7 mouse cellular contexts compared by ENCODE assay signal in genomic region chr6:56923726-56924707, GRCm38 (mm10). TPM values are rescaled to one million over a fixed set of nuclear protein-coding genes. Genes with fewer than 3 reads are reported as not detected.
A peak's percentile ranks its signal among the peaks of the same experiment; 100 is the strongest.
DNase-seq lines count a peak whose midpoint lies in the region; ATAC-seq lines count a peak whose summit lies in the region.

TSS of gene Nt5c3 (minus strand) at chr6:56923932.
TSS of gene Vmn1r4 (plus strand) at chr6:56924015.

- H3K27ac ChIP-seq in intestine, embryonic 16.5 days (ENCODE audit: low read length): peak within 1 kb of the TSS; percentile 84
- peak within 1 kb of the TSS; percentile 2; the same call in 1 of the 2 replicates for H3K27ac ChIP-seq in midbrain, embryonic 11.5 days (ENCODE audit: low read depth, low read length)

- H3K36me3 ChIP-seq in intestine, embryonic 16.5 days (ENCODE audit: control insufficient read depth, insufficient read depth, low read length): no peaks in the 10 kb centered on the region
- H3K36me3 ChIP-seq in midbrain, embryonic 11.5 days (ENCODE audit: control insufficient read depth, insufficient read depth, low read length): no peaks in the 10 kb centered on the region

- intact Hi-C loops in left cerebral cortex, postnatal 36 days (cut with DNase I): loop anchor here (5.0 to 10.0 kb wide), 3 partner anchors 127 to 771 kb away; partner anchors contain the start of genes Kbtbd2, Ppm1k and Pyurf

- H3K27me3 ChIP-seq in intestine, embryonic 16.5 days (replicated peaks; ENCODE audit: control insufficient read depth, insufficient read depth, low read length): no peaks in the 10 kb centered on the region
- no peaks in the 10 kb centered on the region for H3K27me3 ChIP-seq in midbrain, embryonic 11.5 days (ENCODE audit: control insufficient read depth, insufficient read depth, low read length)

- 3% methylated on average over 64 of the region's 64 CpGs for WGBS in intestine, embryonic 16.5 days
- 5% methylated on average over 63 of the region's 64 CpGs for WGBS in midbrain, embryonic 11.5 days

- H3K9ac ChIP-seq in intestine, embryonic 16.5 days (ENCODE audit: low read depth, low read length): peak within 1 kb of the TSS; percentile 81
- H3K9ac ChIP-seq in midbrain, embryonic 11.5 days (ENCODE audit: low read length): peak within 1 kb of the TSS; percentile 77

- peaks cover 13% of the 10 kb centered on the region for H3K4me1 ChIP-seq in intestine, embryonic 16.5 days (ENCODE audit: control insufficient read depth, insufficient read depth, low read length)
- no peaks in the 10 kb centered on the region for H3K4me1 ChIP-seq in midbrain, embryonic 11.5 days (ENCODE audit: control insufficient read depth, insufficient read depth, low read length)

- peak; percentile 97 for ATAC-seq in intestine, embryonic 16.5 days
- ATAC-seq in midbrain, embryonic 11.5 days (ENCODE audit: low FRiP score): peak; percentile 98

- no peaks in the 10 kb centered on the region for H3K9me3 ChIP-seq in intestine, embryonic 16.5 days (ENCODE audit: control insufficient read depth, low read length)
- H3K9me3 ChIP-seq in midbrain, embryonic 11.5 days (ENCODE audit: control insufficient read depth, low read length): no peaks in the 10 kb centered on the region; the same call in 1 of the 2 replicates

- peak within 1 kb of the TSS; percentile 61 for H3K4me2 ChIP-seq in intestine, embryonic 16.5 days (ENCODE audit: low read depth, low read length)
- peak within 1 kb of the TSS; percentile 63 for H3K4me2 ChIP-seq in midbrain, embryonic 11.5 days

- peak; percentile 90 for DNase-seq in adrenal gland, adult 8-10 months
- DNase-seq in embryo, embryonic 9.5 days (ENCODE audit: extremely low spot score): peak; percentile 92
- peak; percentile 86 to 92 for DNase-seq in gastrocnemius, postnatal 4 days (ENCODE audit: low spot score in 2 of 2)
- DNase-seq in left cerebral cortex, postnatal 36 days (ENCODE audit: low spot score in 2 of 2): peak; percentile 92 to 93
- DNase-seq in midbrain, embryonic 11.5 days (ENCODE audit: low spot score, missing footprints): peak; percentile 100
- peak; percentile 92 for DNase-seq in skeletal muscle tissue, adult 2 months (ENCODE audit: low read depth, low spot score)

- H3K4me3 ChIP-seq in intestine, embryonic 16.5 days (ENCODE audit: low read length): peak within 1 kb of the TSS; percentile 90
- peak within 1 kb of the TSS; percentile 74 for H3K4me3 ChIP-seq in midbrain, embryonic 11.5 days (ENCODE audit: low read depth, low read length)

RNA-seq across cellular contexts. Expression of gene Nt5c3, which starts in this region (rescaled TPM):
- 10 to 100 TPM; 24.7 to 34.6 (median 29.4) TPM for total RNA-seq in adrenal gland, adult 8-10 months (2022)
- 10 to 100 TPM; 44.7 to 58.6 TPM for total RNA-seq in gastrocnemius, postnatal 4 days (2021)
- 63.2 and 68.4 TPM in 2 replicates for polyA plus RNA-seq in intestine, embryonic 16.5 days (2015; fragmentation: Nextera tagmentation; extraction: Ambion mirVana)
- 10 to 100 TPM; 52.3 to 52.9 TPM for total RNA-seq in left cerebral cortex, postnatal 36 days (2021)
- 91.1 and 103 TPM in 2 replicates for polyA plus RNA-seq in midbrain, embryonic 11.5 days (2014; fragmentation: Nextera tagmentation; extraction: Ambion mirVana)

RNA-seq across cellular contexts. Expression of gene Vmn1r4, which starts in this region (rescaled TPM):
- 1 to 10 TPM in 1 of 4 experiments, under 1 TPM in 3; 0.46 to 1.1 (median 0.52) TPM for total RNA-seq in adrenal gland, adult 8-10 months (2022)
- under 1 TPM; 0.13 to 0.61 TPM for total RNA-seq in gastrocnemius, postnatal 4 days (2021)
- polyA plus RNA-seq in intestine, embryonic 16.5 days (2015; fragmentation: Nextera tagmentation; extraction: Ambion mirVana): 0.29 and 0.36 TPM in 2 replicates
- under 1 TPM; 0.15 to 0.57 TPM for total RNA-seq in left cerebral cortex, postnatal 36 days (2021)
- 0.51 and 0.61 TPM in 2 replicates for polyA plus RNA-seq in midbrain, embryonic 11.5 days (2014; fragmentation: Nextera tagmentation; extraction: Ambion mirVana)

Comparison
In these comparisons a context has a peak if more than half of its experiments do, and no peak if none do; other contexts are left out.
1. Peak in every context shown above with its lines: DNase-seq, ATAC-seq, H3K4me3 ChIP-seq and H3K27ac ChIP-seq.